Mouse (Mus musculus) midbrain, embryonic 13.5 days (tissue): ENCODE results near the gene Tmod3. TPM values are rescaled to one million over a fixed set of nuclear protein-coding genes. Genes with fewer than 3 reads are reported as not detected.

Experiments used
- ATAC-seq: fragments of 200-750 bp; cut with Nextera tagmentation; 2 replicates; pipeline ENCODE4 v1.8.0; 2017; ENCODE audit warnings: mild to moderate bottlenecking, moderate TSS enrichment, moderate library complexity
- H3K27ac ChIP-seq: fragments of 300-500 bp; sonication (generic); 2 replicates; pipeline ENCODE4 v1.5.1; 2015; ENCODE audit warnings: inconsistent platforms, mild to moderate bottlenecking, moderate library complexity
- H3K27me3 ChIP-seq: fragments of 300-500 bp; sonication (generic); 2 replicates; pipeline ENCODE4 v1.6.1; 2015; ENCODE audit warnings: mild to moderate bottlenecking, inconsistent platforms
- H3K36me3 ChIP-seq: fragments of 300-500 bp; sonication (generic); 2 replicates; pipeline ENCODE4 v1.6.1; 2015; ENCODE audit warnings: mild to moderate bottlenecking, inconsistent platforms
- H3K4me1 ChIP-seq: fragments of 300-500 bp; sonication (generic); replicated peaks from 2 replicates; pipeline ENCODE4 v1.6.1; 2015; ENCODE audit warnings: inconsistent platforms
- H3K4me2 ChIP-seq: fragments of 300-500 bp; sonication (generic); replicated peaks from 2 replicates; pipeline ENCODE4 v1.6.1; 2015; ENCODE audit warnings: moderate library complexity, mild to moderate bottlenecking, inconsistent platforms
- H3K4me3 ChIP-seq: fragments of 300-500 bp; sonication (generic); replicated peaks from 2 replicates; pipeline ENCODE4 v1.5.1; 2015; ENCODE audit warnings: mild to moderate bottlenecking, inconsistent platforms
- H3K9ac ChIP-seq: fragments of 300-500 bp; sonication (generic); replicated peaks from 2 replicates; pipeline ENCODE4 v1.6.1; 2015; ENCODE audit warnings: mild to moderate bottlenecking, inconsistent platforms
- H3K9me3 ChIP-seq: fragments of 300-500 bp; sonication (generic); 2 replicates; pipeline ENCODE4 v1.6.1; 2016; ENCODE audit warnings: mild to moderate bottlenecking, inconsistent platforms
- WGBS: fragments of 180-500 bp; shearing (Covaris S2); methylation state at CpG from one replicate; pipeline ENCODE4 v1.1.7; 2015; 5-methylcytosine and 5-hydroxymethylcytosine counted together
- polyA plus RNA-seq: library from polyadenylated mRNA; unstranded; fragments of >200 nt; fragmentation: Nextera tagmentation; extraction: Ambion mirVana; gene quantifications from 2 replicates; pipeline ENCODE4 v1.2.1, GENCODE M21; 2015

Gene Tmod3
- polyA plus RNA-seq, 1 experiment from 2014 or later, result 74.2 TPM

DNA sequence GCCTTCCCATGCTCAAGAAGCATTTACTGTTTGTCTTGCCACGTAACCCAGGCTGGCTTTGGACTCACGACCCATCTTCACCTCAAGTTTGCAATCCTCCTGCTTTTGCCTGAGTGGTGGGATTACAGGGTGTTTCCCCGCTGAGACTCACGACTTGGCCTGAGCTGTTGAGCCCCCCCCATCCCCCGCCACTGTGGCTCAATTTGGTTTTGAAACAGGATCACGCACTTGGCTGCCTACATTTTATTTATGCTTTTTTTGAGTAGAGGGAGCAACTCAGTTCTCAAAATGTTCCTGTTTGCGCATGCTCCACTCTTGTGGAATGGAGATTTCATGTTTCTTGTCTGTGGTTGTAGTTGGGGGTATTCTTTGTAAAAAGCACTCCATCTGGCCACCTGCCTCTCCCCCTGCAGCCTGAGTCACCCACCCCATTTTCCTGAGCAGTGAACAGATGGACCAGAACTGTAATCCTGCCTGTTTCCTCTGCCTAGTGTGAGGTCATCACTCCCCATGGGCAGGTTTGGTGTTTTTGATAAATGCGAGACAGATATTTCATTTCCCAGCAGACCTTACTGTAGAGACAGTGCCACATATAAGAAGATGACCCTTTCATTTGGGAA is 80.2 kb downstream of the Tmod3 start:
- 0 out of 2 replicates have a peak, but pooled peaks cover 1% of the 10 kb centered on the region for H3K9me3 ChIP-seq
- ATAC-seq, result peak; percentile 69; the same call in 1 of the 2 replicates
- whole genome bisulfite sequencing, result 49% methylated on average over 8 of the region's 8 CpGs
- no peak overlapping the region for H3K4me3 ChIP-seq
- peaks cover 9% of the 10 kb centered on the region for H3K4me1 ChIP-seq
- H3K27me3 ChIP-seq, result no peaks in the 10 kb centered on the region
- no peak overlapping the region for H3K9ac ChIP-seq
- peak overlapping the region; percentile 9; the same call in 1 of the 2 replicates for H3K27ac ChIP-seq
- H3K36me3 ChIP-seq, result peaks cover 23% of the 10 kb centered on the region
- no peak overlapping the region for H3K4me2 ChIP-seq

DNA sequence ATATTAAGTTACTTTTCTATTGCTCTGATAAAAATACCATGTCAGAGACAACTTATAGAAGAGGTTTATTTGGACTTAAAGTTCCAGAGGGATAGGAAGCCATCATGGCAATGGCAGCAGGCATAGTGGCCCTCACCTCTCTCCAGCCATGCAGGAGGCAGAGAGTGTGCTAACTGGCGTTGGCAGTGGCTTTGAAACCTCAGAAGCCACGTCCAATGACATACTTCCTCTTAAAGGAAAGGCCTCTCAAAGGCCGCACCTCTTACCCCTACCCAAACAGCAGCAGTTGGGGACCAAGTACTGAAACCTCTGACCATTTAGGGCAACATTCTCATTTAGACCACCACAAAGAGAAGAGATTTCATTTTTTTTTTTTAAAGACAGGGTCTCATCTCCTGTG is 82.2 kb downstream of the Tmod3 start:
- no peak overlapping the region for H3K4me3 ChIP-seq
- no peak overlapping the region for H3K4me2 ChIP-seq
- peaks cover 25% of the 10 kb centered on the region for H3K36me3 ChIP-seq
- no peaks in the 10 kb centered on the region for H3K27me3 ChIP-seq
- WGBS, result 68% methylated on average over 3 of the region's 3 CpGs
- H3K9me3 ChIP-seq, result 0 out of 2 replicates have a peak, but pooled peaks cover 3% of the 10 kb centered on the region
- H3K4me1 ChIP-seq, result peaks cover 9% of the 10 kb centered on the region
- H3K9ac ChIP-seq, result no peak overlapping the region
- ATAC-seq, result no peak
- H3K27ac ChIP-seq, result no peak overlapping the region

DNA sequence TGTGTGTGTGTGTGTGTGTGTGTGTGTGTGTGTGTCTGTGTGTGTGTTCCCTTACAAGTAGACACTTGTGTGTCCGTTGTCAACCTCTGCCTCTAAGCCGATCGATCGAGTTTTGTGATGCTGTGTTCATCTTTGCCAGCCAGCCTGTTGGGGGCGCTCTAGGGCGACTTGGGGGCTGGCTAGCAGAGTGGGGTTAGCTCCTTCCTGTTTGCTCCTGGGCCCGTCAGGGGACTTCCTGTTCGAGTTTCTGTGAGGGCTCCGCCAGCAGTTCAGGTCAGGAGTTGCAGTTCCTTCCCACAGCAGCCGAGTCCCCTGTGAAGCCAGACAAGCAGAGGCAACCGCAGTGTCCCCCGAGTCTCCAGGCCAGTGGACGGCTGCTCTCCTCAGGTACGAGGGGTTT is 91.2 kb downstream of the Tmod3 start:
- H3K27ac ChIP-seq, result no peak overlapping the region
- 87% methylated on average over 14 of the region's 14 CpGs for WGBS

DNA sequence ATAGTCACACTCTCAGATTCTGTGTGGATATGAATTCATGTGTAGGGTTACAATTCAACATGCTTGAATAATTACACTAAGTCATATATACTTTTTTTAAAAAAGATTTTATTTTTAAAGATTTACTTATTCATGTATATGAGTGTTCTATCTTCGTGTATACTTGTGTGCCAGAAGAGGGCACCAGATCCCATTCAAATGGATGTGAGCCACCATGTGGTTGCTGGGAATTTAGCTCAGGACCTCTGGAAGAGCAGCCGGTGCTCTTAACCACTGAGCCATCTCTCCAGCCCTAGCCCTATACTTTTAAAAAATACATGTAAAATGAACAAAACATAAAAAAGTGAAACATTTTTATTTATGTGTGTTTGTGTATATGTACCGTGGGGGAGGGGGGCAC is 91.9 kb downstream of the Tmod3 start:
- Histone ChIP-seq H3K27me3 (no peaks in the 10 kb centered on the region), H3K9ac (no peak overlapping the region), H3K36me3 (peaks cover 70% of the 10 kb centered on the region), H3K9me3 (no peaks in the 10 kb centered on the region), H3K4me3 (no peak overlapping the region), H3K4me2 (no peak overlapping the region), H3K4me1 (no peaks in the 10 kb centered on the region), H3K27ac (no peak overlapping the region)
- over 99% methylated on average over 3 of the region's 3 CpGs for WGBS
- ATAC-seq, result no peak

More for the DNA sequence above, 91.2 kb downstream of the Tmod3 start:
- no peaks in the 10 kb centered on the region for H3K4me1 ChIP-seq
- peaks cover 64% of the 10 kb centered on the region for H3K36me3 ChIP-seq
- H3K27me3 ChIP-seq, result no peaks in the 10 kb centered on the region
- no peak overlapping the region for H3K4me3 ChIP-seq
- H3K4me2 ChIP-seq, result no peak overlapping the region
- H3K9ac ChIP-seq, result no peak overlapping the region
- ATAC-seq, result no peak
- H3K9me3 ChIP-seq, result no peaks in the 10 kb centered on the region

DNA sequence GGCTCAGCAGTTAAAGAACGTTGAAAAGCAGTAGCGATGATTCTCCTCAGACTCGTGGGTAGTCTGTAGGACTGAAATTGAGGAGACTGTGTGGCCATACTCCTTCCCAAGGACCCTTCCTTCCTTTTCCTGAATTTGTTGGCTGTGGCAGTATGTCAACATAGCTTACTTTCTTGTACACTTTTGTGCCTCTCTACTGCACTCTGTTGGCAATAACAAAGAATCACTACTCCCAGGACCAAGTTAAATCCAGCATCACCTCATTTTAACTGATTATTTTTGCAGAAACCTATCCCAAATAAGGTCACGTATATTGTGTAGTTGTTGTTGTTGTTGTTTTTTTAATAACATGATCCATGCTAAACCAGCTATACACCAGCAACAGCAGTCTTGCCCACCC is 92.8 kb downstream of the Tmod3 start:
- Histone ChIP-seq H3K4me3 (no peak overlapping the region), H3K4me1 (no peaks in the 10 kb centered on the region), H3K27ac (no peak overlapping the region), H3K9ac (no peak overlapping the region), H3K36me3 (peaks cover 73% of the 10 kb centered on the region), H3K9me3 (no peaks in the 10 kb centered on the region), H3K4me2 (no peak overlapping the region), H3K27me3 (no peaks in the 10 kb centered on the region)
- no peak for ATAC-seq
- WGBS, result 90% methylated on average over 4 of the region's 4 CpGs

DNA sequence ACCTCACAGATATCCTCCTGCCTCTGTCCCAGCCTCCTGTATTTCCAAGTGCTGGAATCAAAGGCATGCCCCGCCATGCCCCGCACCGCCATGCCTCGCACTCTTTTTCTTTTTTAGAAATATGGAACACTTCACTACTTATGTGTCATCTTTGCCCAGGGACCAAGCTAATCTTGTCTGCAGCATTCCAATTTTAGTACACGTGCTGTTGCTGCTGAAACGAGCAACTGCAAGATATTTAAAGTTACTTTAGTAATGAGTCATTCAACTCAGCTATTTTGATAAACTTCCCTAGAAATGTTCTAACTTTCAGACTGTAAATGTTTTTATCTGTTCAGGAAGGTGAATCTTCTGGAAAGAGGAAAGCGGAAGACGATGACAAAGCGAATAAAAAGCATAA is 93.6 kb downstream of the Tmod3 start:
- H3K9me3 ChIP-seq, result no peaks in the 10 kb centered on the region
- no peak overlapping the region for H3K9ac ChIP-seq
- ATAC-seq, result no peak
- H3K27ac ChIP-seq, result no peak overlapping the region
- WGBS, result 96% methylated on average over 9 of the region's 9 CpGs
- no peak overlapping the region for H3K4me3 ChIP-seq
- H3K27me3 ChIP-seq, result no peaks in the 10 kb centered on the region
- H3K4me1 ChIP-seq, result no peaks in the 10 kb centered on the region
- no peak overlapping the region for H3K4me2 ChIP-seq
- H3K36me3 ChIP-seq, result peaks cover 73% of the 10 kb centered on the region

DNA sequence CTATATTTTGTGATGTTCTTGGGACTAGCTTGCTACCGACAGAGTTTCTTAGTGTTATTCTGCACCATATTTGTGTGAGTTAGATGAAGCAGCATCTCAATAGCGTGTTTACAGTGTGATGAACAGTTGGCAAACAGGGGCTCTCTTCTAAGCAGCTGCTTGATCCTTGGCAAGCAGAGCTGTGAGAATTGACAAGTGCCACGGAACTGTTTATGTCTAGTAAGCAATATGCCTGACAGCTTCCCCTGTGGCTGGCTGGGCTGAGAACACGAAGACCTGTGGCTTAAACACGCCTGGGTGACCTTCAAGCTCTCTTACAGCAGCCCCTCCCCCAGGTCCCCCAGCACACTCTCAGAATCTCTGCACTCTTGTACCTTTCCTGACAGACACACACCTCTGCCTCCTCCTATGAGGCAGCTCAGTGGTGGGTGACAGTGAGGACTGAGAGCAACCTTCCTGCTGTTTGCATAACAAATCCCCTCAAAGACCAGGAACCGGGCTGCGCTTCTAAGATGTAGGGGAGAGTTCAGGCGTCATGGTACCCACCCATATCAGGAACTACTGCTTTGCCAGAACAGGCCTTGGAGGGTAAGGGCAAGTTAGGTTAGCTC is 96.3 kb downstream of the Tmod3 start:
- Histone ChIP-seq H3K4me1 (no peaks in the 10 kb centered on the region), H3K9ac (no peak overlapping the region), H3K27ac (no peak overlapping the region), H3K36me3 (peaks cover 94% of the 10 kb centered on the region), H3K4me3 (no peak overlapping the region), H3K27me3 (no peaks in the 10 kb centered on the region), H3K9me3 (no peaks in the 10 kb centered on the region), H3K4me2 (no peak overlapping the region)
- no peak for ATAC-seq
- 79% methylated on average over 8 of the region's 8 CpGs for whole genome bisulfite sequencing

DNA sequence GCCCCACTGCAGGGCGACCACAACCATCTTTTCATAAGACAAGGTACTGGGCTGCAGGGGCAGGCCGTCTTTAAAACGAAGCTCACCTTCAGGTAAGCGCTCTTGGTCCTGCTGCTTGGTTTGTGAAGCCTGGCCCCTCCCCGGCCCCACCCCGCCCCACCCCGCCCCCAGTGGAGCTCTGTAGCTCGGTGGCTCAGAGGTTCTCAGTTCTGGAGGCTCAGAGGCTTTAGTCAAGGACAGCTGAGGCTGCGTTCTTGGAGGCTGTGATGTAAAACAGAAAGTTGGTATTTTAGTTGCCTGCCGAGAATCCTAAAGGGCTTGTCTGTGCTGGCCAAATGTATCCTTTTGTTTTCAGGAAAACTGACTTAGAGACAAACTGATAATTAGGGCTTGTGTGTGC is 103.8 kb downstream of the Tmod3 start:
- Histone ChIP-seq H3K4me3 (no peak overlapping the region), H3K4me1 (no peaks in the 10 kb centered on the region), H3K27me3 (no peaks in the 10 kb centered on the region), H3K4me2 (no peak overlapping the region), H3K36me3 (peaks cover 97% of the 10 kb centered on the region), H3K9me3 (no peaks in the 10 kb centered on the region), H3K9ac (no peak overlapping the region), H3K27ac (no peak overlapping the region)
- WGBS, result 82% methylated on average over 10 of the region's 10 CpGs
- ATAC-seq, result no peak

DNA sequence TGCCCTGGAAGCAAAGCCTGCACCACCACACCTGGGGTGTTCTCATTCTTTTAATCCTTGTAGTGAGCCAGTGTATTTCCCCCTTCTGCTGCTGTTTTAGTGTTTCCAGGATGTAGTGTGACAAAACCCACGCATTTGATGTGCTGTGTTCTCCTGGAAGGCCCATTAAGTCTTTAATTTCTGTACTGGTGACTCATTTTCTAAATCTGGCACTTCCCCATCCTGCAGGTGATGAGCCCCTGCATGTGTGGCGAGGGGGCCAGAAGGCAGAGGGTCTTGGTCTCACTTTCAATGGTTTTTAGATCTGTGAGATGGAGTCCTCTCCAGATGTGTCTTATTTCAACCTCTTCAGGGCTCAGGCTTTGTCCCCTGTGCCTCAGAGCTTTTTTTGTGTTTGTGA is 105.5 kb downstream of the Tmod3 start:
- ATAC-seq, result no peak
- 90% methylated on average over 2 of the region's 2 CpGs for WGBS
- Histone ChIP-seq H3K27ac (no peak overlapping the region), H3K4me3 (no peak overlapping the region), H3K4me2 (no peak overlapping the region), H3K9ac (no peak overlapping the region), H3K9me3 (no peaks in the 10 kb centered on the region), H3K27me3 (no peaks in the 10 kb centered on the region), H3K4me1 (no peaks in the 10 kb centered on the region), H3K36me3 (peaks cover 92% of the 10 kb centered on the region)

DNA sequence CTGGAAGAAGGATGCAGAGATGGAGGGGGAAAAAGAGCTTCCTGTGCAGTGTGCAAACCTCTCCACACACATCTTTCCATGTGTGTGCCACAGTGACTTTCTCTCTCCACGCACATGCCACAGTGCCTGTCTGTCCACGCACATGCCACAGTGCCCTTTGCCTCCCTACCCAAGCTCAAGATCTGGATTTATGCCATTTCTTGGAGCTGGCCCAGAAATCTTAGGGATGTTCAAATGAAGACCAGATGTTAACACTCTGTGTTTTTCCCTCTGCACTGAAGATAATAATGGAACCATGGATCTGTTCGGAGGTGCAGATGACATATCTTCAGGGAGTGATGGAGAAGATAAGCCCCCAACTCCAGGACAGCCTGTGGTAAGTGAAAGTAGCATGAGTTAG is 111.4 kb downstream of the Tmod3 start:
- Histone ChIP-seq H3K27me3 (no peaks in the 10 kb centered on the region), H3K36me3 (peaks cover 74% of the 10 kb centered on the region), H3K4me3 (no peak overlapping the region), H3K4me2 (no peak overlapping the region), H3K9ac (no peak overlapping the region), H3K4me1 (peaks cover 2% of the 10 kb centered on the region), H3K9me3 (no peaks in the 10 kb centered on the region), H3K27ac (no peak overlapping the region)
- no peak for ATAC-seq
- WGBS, result 96% methylated on average over 3 of the region's 3 CpGs
